Mouse (Mus musculus): ENCODE results near the gene Acsbg2.

Gene Acsbg2

GRCm38 (mm10) chr17:56870287-56870953 is 3.8 kb downstream of the Acsbg2 start:
- DNase-seq, result no peak

GRCm38 (mm10) chr17:56869481-56869977 is 4.7 kb downstream of the Acsbg2 start:
- no peak for DNase-seq

- no peak for DNase-seq
Measured at GRCm38 (mm10) chr17:56866071-56866470, 8.2 kb downstream of the Acsbg2 start.

GRCm38 (mm10) chr17:56861197-56861596 is 13.1 kb downstream of the Acsbg2 start:
- DNase-seq, result no peak

GRCm38 (mm10) chr17:56858922-56859321 is 15.3 kb downstream of the Acsbg2 start:
- peak; percentile 43 for DNase-seq

GRCm38 (mm10) chr17:56858216-56858615 is 16.0 kb downstream of the Acsbg2 start:
- DNase-seq, result peak; percentile 76

- no peak for DNase-seq
Measured at GRCm38 (mm10) chr17:56855421-56855820, 18.8 kb downstream of the Acsbg2 start.

- no peak for DNase-seq
Measured at GRCm38 (mm10) chr17:56851167-56851566, 23.1 kb downstream of the Acsbg2 start.

- DNase-seq, result no peak
Measured at GRCm38 (mm10) chr17:56849710-56850109, 24.5 kb downstream of the Acsbg2 start.

- no peak for DNase-seq
Measured at GRCm38 (mm10) chr17:56848785-56849184, 25.5 kb downstream of the Acsbg2 start.

GRCm38 (mm10) chr17:56843678-56844077 is 30.6 kb downstream of the Acsbg2 start:
- DNase-seq, result no peak

GRCm38 (mm10) chr17:56842173-56842572 is 32.1 kb downstream of the Acsbg2 start:
- DNase-seq, result no peak

- no peak for DNase-seq
Measured at GRCm38 (mm10) chr17:56840524-56840923, 33.7 kb downstream of the Acsbg2 start.

- DNase-seq, result no peak
Measured at GRCm38 (mm10) chr17:56836336-56836735, 37.9 kb downstream of the Acsbg2 start.

- DNase-seq, result no peak
Measured at GRCm38 (mm10) chr17:56833381-56833780, 40.9 kb downstream of the Acsbg2 start.

GRCm38 (mm10) chr17:56832918-56833317 is 41.3 kb downstream of the Acsbg2 start:
- DNase-seq, result no peak

GRCm38 (mm10) chr17:56831111-56831816 is 43.0 kb downstream of the Acsbg2 start:
- peak; percentile 100 for DNase-seq

- DNase-seq, result no peak
Measured at GRCm38 (mm10) chr17:56830411-56831110, 43.7 kb downstream of the Acsbg2 start, which contains the start of gene Rfx2. TSS of gene Rfx2 (minus strand) at chr17:56831013.

GRCm38 (mm10) chr17:56829795-56830194 is 44.5 kb downstream of the Acsbg2 start:
- DNase-seq, result peak; percentile 38

- no peak for DNase-seq
Measured at GRCm38 (mm10) chr17:56829171-56829570, 45.1 kb downstream of the Acsbg2 start.

GRCm38 (mm10) chr17:56826718-56827117 is 47.5 kb downstream of the Acsbg2 start:
- no peak for DNase-seq

- no peak for DNase-seq
Measured at GRCm38 (mm10) chr17:56823352-56823751, 50.9 kb downstream of the Acsbg2 start.

- DNase-seq, result no peak
Measured at GRCm38 (mm10) chr17:56822380-56822779, 51.9 kb downstream of the Acsbg2 start.
